Mouse (Mus musculus) limb, embryonic 12.5 days (tissue): Measurements from ENCODE around the gene N4bp2l2. TPM values are rescaled to one million over a fixed set of nuclear protein-coding genes. Genes with fewer than 3 reads are reported as not detected.
A peak's percentile ranks its signal among the peaks of the same experiment; 100 is the strongest.

Experiments used
- ATAC-seq: fragments of 200-750 bp; cut with Nextera tagmentation; 2 replicates; pipeline ENCODE4 v1.8.0; 2017; ENCODE audit warnings: low read depth, moderate TSS enrichment; ENCODE audit not compliant: insufficient number of reproducible peaks, insufficient read depth, low FRiP score, low TSS enrichment
- H3K27ac ChIP-seq: fragments of 300-500 bp; sonication (generic); 2 replicates; pipeline ENCODE4 v1.5.1; 2016; ENCODE audit warnings: mild to moderate bottlenecking, moderate library complexity
- H3K27me3 ChIP-seq: fragments of 300-500 bp; sonication (generic); 2 replicates; pipeline ENCODE4 v1.6.1; 2016; ENCODE audit warnings: mild to moderate bottlenecking, moderate library complexity
- H3K36me3 ChIP-seq: fragments of 300-500 bp; sonication (generic); 2 replicates; pipeline ENCODE4 v1.6.1; 2016; ENCODE audit warnings: mild to moderate bottlenecking, moderate library complexity
- H3K4me1 ChIP-seq: fragments of 300-500 bp; sonication (generic); replicated peaks from 2 replicates; pipeline ENCODE4 v1.6.1; 2016
- H3K4me2 ChIP-seq: fragments of 300-500 bp; sonication (generic); 2 replicates; pipeline ENCODE4 v1.6.1; 2016; ENCODE audit warnings: mild to moderate bottlenecking, moderate library complexity
- H3K4me3 ChIP-seq: fragments of 300-500 bp; sonication (generic); replicated peaks from 2 replicates; pipeline ENCODE4 v1.5.1; 2016; ENCODE audit warnings: mild to moderate bottlenecking
- H3K9ac ChIP-seq: fragments of 300-500 bp; sonication (generic); replicated peaks from 2 replicates; pipeline ENCODE4 v1.6.1; 2016; ENCODE audit warnings: mild to moderate bottlenecking, moderate library complexity
- H3K9me3 ChIP-seq: fragments of 300-500 bp; sonication (generic); 2 replicates; pipeline ENCODE4 v1.6.1; 2016; ENCODE audit warnings: mild to moderate bottlenecking, moderate library complexity
- WGBS: fragments of 180-500 bp; shearing (Covaris S2); methylation state at CpG from one replicate; pipeline ENCODE4 v1.1.7; 2016; 5-methylcytosine and 5-hydroxymethylcytosine counted together
- polyA plus RNA-seq: library from polyadenylated mRNA; unstranded; fragments of >200 nt; fragmentation: Nextera tagmentation; extraction: Ambion mirVana; gene quantifications from 2 replicates; pipeline ENCODE4 v1.2.1, GENCODE M21; 2016

N4bp2l2 gene
- polyA plus RNA-seq, 1 experiment from 2014 or later = 53.8 TPM

GRCm38 (mm10) chr5:150611697-150612096 is 54.3 kb downstream of the N4bp2l2 start:
- no peak overlapping the region for H3K9ac ChIP-seq
- H3K4me2 ChIP-seq = no peak overlapping the region
- H3K36me3 ChIP-seq = no peaks in the 10 kb centered on the region
- no peak overlapping the region for H3K4me3 ChIP-seq
- no peaks in the 10 kb centered on the region for H3K4me1 ChIP-seq
- ATAC-seq = no peak
- H3K27ac ChIP-seq = no peak overlapping the region
- no peaks in the 10 kb centered on the region for H3K27me3 ChIP-seq
- H3K9me3 ChIP-seq = no peaks in the 10 kb centered on the region
- 76% methylated on average over 12 of the region's 12 CpGs for WGBS

- no peak overlapping the region for H3K4me3 ChIP-seq
- H3K4me2 ChIP-seq = no peak overlapping the region
- H3K4me1 ChIP-seq = no peaks in the 10 kb centered on the region
- 97% methylated on average over 1 of the region's 1 CpGs for WGBS
- no peaks in the 10 kb centered on the region for H3K27me3 ChIP-seq
- H3K36me3 ChIP-seq = no peaks in the 10 kb centered on the region
- no peak overlapping the region for H3K9ac ChIP-seq
- no peak overlapping the region for H3K27ac ChIP-seq
- ATAC-seq = no peak
- H3K9me3 ChIP-seq = no peaks in the 10 kb centered on the region; the same call in 1 of the 2 replicates
Measured at GRCm38 (mm10) chr5:150611136-150611535, 54.8 kb downstream of the N4bp2l2 start.

- H3K27me3 ChIP-seq = no peaks in the 10 kb centered on the region
- no peak overlapping the region for H3K9ac ChIP-seq
- H3K27ac ChIP-seq = no peak overlapping the region
- H3K4me1 ChIP-seq = no peaks in the 10 kb centered on the region
- no peaks in the 10 kb centered on the region; the same call in 1 of the 2 replicates for H3K9me3 ChIP-seq
- H3K36me3 ChIP-seq = no peaks in the 10 kb centered on the region
- ATAC-seq = no peak
- H3K4me2 ChIP-seq = no peak overlapping the region
- H3K4me3 ChIP-seq = no peak overlapping the region
- WGBS = 96% methylated on average over 8 of the region's 8 CpGs
Measured at GRCm38 (mm10) chr5:150607631-150608030, 58.4 kb downstream of the N4bp2l2 start.

- no peak overlapping the region for H3K4me2 ChIP-seq
- no peaks in the 10 kb centered on the region; the same call in 1 of the 2 replicates for H3K9me3 ChIP-seq
- H3K36me3 ChIP-seq = no peaks in the 10 kb centered on the region
- H3K27me3 ChIP-seq = no peaks in the 10 kb centered on the region
- peaks cover under 1% of the 10 kb centered on the region; the same call in 1 of the 2 replicates for H3K4me1 ChIP-seq
- no peak overlapping the region for H3K9ac ChIP-seq
- no peak overlapping the region for H3K4me3 ChIP-seq
- no peak for ATAC-seq
- H3K27ac ChIP-seq = no peak overlapping the region
- WGBS = 94% methylated on average over 6 of the region's 6 CpGs
Measured at GRCm38 (mm10) chr5:150606131-150606530, 59.9 kb downstream of the N4bp2l2 start.

- Histone ChIP-seq H3K27me3 (peaks cover 3% of the 10 kb centered on the region), H3K4me3 (no peak overlapping the region), H3K27ac (no peak overlapping the region), H3K9ac (no peak overlapping the region), H3K4me1 (peaks cover 23% of the 10 kb centered on the region), H3K36me3 (no peaks in the 10 kb centered on the region), H3K9me3 (no peaks in the 10 kb centered on the region; the same call in 1 of the 2 replicates), H3K4me2 (no peak overlapping the region)
- ATAC-seq = no peak
- 84% methylated on average over 14 of the region's 14 CpGs for WGBS
Measured at GRCm38 (mm10) chr5:150601441-150602230, 64.3 kb downstream of the N4bp2l2 start.

GRCm38 (mm10) chr5:150600554-150601440 is 65.2 kb downstream of the N4bp2l2 start:
- no peak for ATAC-seq
- H3K9ac ChIP-seq = no peak overlapping the region
- peaks cover 10% of the 10 kb centered on the region for H3K27me3 ChIP-seq
- H3K9me3 ChIP-seq = no peaks in the 10 kb centered on the region
- no peak overlapping the region for H3K4me3 ChIP-seq
- H3K36me3 ChIP-seq = no peaks in the 10 kb centered on the region
- no peak overlapping the region for H3K4me2 ChIP-seq
- H3K27ac ChIP-seq = no peak overlapping the region
- H3K4me1 ChIP-seq = peaks cover 23% of the 10 kb centered on the region
- 77% methylated on average over 20 of the region's 20 CpGs for WGBS

GRCm38 (mm10) chr5:150599301-150600294 is 66.4 kb downstream of the N4bp2l2 start:
- Histone ChIP-seq H3K27ac (no peak overlapping the region), H3K4me2 (no peak overlapping the region), H3K36me3 (no peaks in the 10 kb centered on the region), H3K9ac (0 out of 2 replicates have a peak overlapping the region, but pooled peaks have one; percentile 2), H3K4me3 (no peak overlapping the region), H3K27me3 (peaks cover 20% of the 10 kb centered on the region), H3K9me3 (no peaks in the 10 kb centered on the region), H3K4me1 (peaks cover 27% of the 10 kb centered on the region)
- WGBS = 65% methylated on average over 13 of the region's 13 CpGs
- ATAC-seq = no peak

GRCm38 (mm10) chr5:150598202-150599119 is 67.5 kb downstream of the N4bp2l2 start:
- Histone ChIP-seq H3K36me3 (no peaks in the 10 kb centered on the region), H3K4me1 (peaks cover 31% of the 10 kb centered on the region), H3K4me3 (no peak overlapping the region), H3K9me3 (no peaks in the 10 kb centered on the region), H3K4me2 (no peak overlapping the region), H3K9ac (no peak overlapping the region), H3K27me3 (peaks cover 32% of the 10 kb centered on the region), H3K27ac (no peak overlapping the region)
- no peak for ATAC-seq
- 56% methylated on average over 21 of the region's 21 CpGs for WGBS

GRCm38 (mm10) chr5:150597088-150597487 is 68.9 kb downstream of the N4bp2l2 start, which contains the start of gene N4bp2l1:
Gene N4bp2l1, minus strand, starts transcription at chr5:150597188.
- Histone ChIP-seq H3K4me3 (no peak within 1 kb of the TSS), H3K27me3 (peaks cover 46% of the 10 kb centered on the region), H3K36me3 (no peaks in the 10 kb centered on the region), H3K4me1 (peaks cover 37% of the 10 kb centered on the region), H3K27ac (no peak within 1 kb of the TSS), H3K9me3 (no peaks in the 10 kb centered on the region), H3K4me2 (no peak within 1 kb of the TSS), H3K9ac (no peak within 1 kb of the TSS)
- ATAC-seq = no peak
- 62% methylated on average over 7 of the region's 7 CpGs for WGBS
